25 mouse cellular contexts compared by ENCODE assay signal in genomic region chr14:48549703-48550102, GRCm38 (mm10).
DNase-seq lines count a peak whose midpoint lies in the region; ATAC-seq lines count a peak whose summit lies in the region.
"Had no signal": no experiment of that assay in that cellular context is flagged by ENCODE, and none has a peak within 500 bp of the region (broad histone marks: within the 10 kb centered on the region; RNA-seq: fewer than 3 reads in every experiment).

No protein-coding gene starts in this region.

- DNase-seq in liver, embryonic 11.5 days (ENCODE audit: low spot score): no peak
- peak; percentile 41 for DNase-seq in R1 (ENCODE audit: low read depth, low spot score)
- DNase-seq in fat pad, adult 2 months (ENCODE audit: extremely low read depth, low read depth, low spot score): peak; percentile 37
- DNase-seq in cerebellum, postnatal 14 days: no peak
- DNase-seq in left cerebral cortex, adult 8-10 months (ENCODE audit: low spot score in 2 of 2): no peak
- no peak for DNase-seq in hindbrain, embryonic 11.5 days (ENCODE audit: low spot score)
- DNase-seq: adrenal gland, adult 8-10 months; adrenal gland, postnatal 36 days; cerebellum, adult 11 months; cerebellum, adult 8-10 months; cerebellum, postnatal 10 days; gastrocnemius, postnatal 25 days; heart, adult 2 months; heart, postnatal 14 days; heart, postnatal 4 days had no signal

- no peak overlapping the region for H3K4me2 ChIP-seq in liver, embryonic 15.5 days
- no peak overlapping the region for H3K4me2 ChIP-seq in liver, embryonic 11.5 days
- H3K4me2 ChIP-seq in hindbrain, embryonic 11.5 days (replicated peaks; ENCODE audit: low read depth, low read length): no peak overlapping the region
- H3K4me2 ChIP-seq: forebrain, embryonic 12.5 days; forebrain, embryonic 15.5 days; heart, embryonic 13.5 days; hindbrain, embryonic 12.5 days; hindbrain, embryonic 15.5 days had no signal

- H3K9me3 ChIP-seq in liver, embryonic 15.5 days (replicated peaks): no peaks in the 10 kb centered on the region
- H3K9me3 ChIP-seq in liver, embryonic 11.5 days (ENCODE audit: control insufficient read depth, low read length): no peaks in the 10 kb centered on the region
- H3K9me3 ChIP-seq in hindbrain, embryonic 11.5 days (ENCODE audit: control insufficient read depth, low read length): no peaks in the 10 kb centered on the region
- H3K9me3 ChIP-seq: forebrain, embryonic 12.5 days; forebrain, embryonic 15.5 days; G1E; heart, embryonic 10.5 days; heart, embryonic 13.5 days; hindbrain, embryonic 12.5 days; hindbrain, embryonic 15.5 days had no signal

- H3K36me3 ChIP-seq in liver, embryonic 15.5 days (replicated peaks): no peaks in the 10 kb centered on the region
- no peaks in the 10 kb centered on the region for H3K36me3 ChIP-seq in liver, embryonic 11.5 days (ENCODE audit: control insufficient read depth, insufficient read depth, low read length)
- no peaks in the 10 kb centered on the region for H3K36me3 ChIP-seq in hindbrain, embryonic 11.5 days (ENCODE audit: control insufficient read depth, insufficient read depth, low read length)
- H3K36me3 ChIP-seq: forebrain, embryonic 12.5 days; forebrain, embryonic 15.5 days; G1E; heart, embryonic 10.5 days; heart, embryonic 13.5 days; hindbrain, embryonic 12.5 days; hindbrain, embryonic 15.5 days had no signal

- peaks cover 13% of the 10 kb centered on the region; the same call in 1 of the 2 replicates for H3K4me1 ChIP-seq in liver, embryonic 15.5 days (replicated peaks)
- no peaks in the 10 kb centered on the region; the same call in 1 of the 2 replicates for H3K4me1 ChIP-seq in liver, embryonic 11.5 days (replicated peaks; ENCODE audit: control insufficient read depth, insufficient read depth, low read length)
- H3K4me1 ChIP-seq in hindbrain, embryonic 11.5 days (replicated peaks; ENCODE audit: control insufficient read depth, insufficient read depth, low read length): no peaks in the 10 kb centered on the region
- H3K4me1 ChIP-seq: forebrain, embryonic 12.5 days; heart, embryonic 10.5 days; heart, embryonic 13.5 days; hindbrain, embryonic 12.5 days; hindbrain, embryonic 15.5 days had no signal

- 51% methylated on average over 7 of the region's 7 CpGs for WGBS in liver, embryonic 15.5 days (ENCODE audit: insufficient replicate concordance)
- 73% methylated on average over 7 of the region's 7 CpGs for WGBS in liver, embryonic 11.5 days
- 88% methylated on average over 7 of the region's 7 CpGs for WGBS in hindbrain, embryonic 11.5 days

- no peak for ATAC-seq in liver, embryonic 15.5 days (ENCODE audit: insufficient read depth)
- no peak for ATAC-seq in liver, embryonic 11.5 days (replicated peaks; ENCODE audit: low FRiP score)
- no peak for ATAC-seq in hindbrain, embryonic 11.5 days (ENCODE audit: low FRiP score)
- ATAC-seq: forebrain, embryonic 15.5 days; intestine, postnatal 0 days; Patski had no signal

- no peak overlapping the region for H3K4me3 ChIP-seq in liver, embryonic 15.5 days (replicated peaks)
- no peak overlapping the region for H3K4me3 ChIP-seq in liver, embryonic 11.5 days (ENCODE audit: low read depth, low read length)
- no peak overlapping the region for H3K4me3 ChIP-seq in hindbrain, embryonic 11.5 days (ENCODE audit: low read depth, low read length)
- H3K4me3 ChIP-seq: forebrain, embryonic 12.5 days; forebrain, embryonic 15.5 days; heart, adult 2 months; heart, embryonic 10.5 days; heart, embryonic 13.5 days; hindbrain, embryonic 12.5 days; hindbrain, embryonic 15.5 days had no signal

- no peaks in the 10 kb centered on the region for H3K27me3 ChIP-seq in liver, embryonic 15.5 days
- no peaks in the 10 kb centered on the region for H3K27me3 ChIP-seq in liver, embryonic 11.5 days (replicated peaks; ENCODE audit: control insufficient read depth, insufficient read depth, low read length)
- H3K27me3 ChIP-seq in hindbrain, embryonic 11.5 days (ENCODE audit: control insufficient read depth, insufficient read depth, low read length): no peaks in the 10 kb centered on the region
- H3K27me3 ChIP-seq: forebrain, embryonic 15.5 days; heart, embryonic 13.5 days; hindbrain, embryonic 12.5 days; hindbrain, embryonic 15.5 days had no signal

- no peak overlapping the region for H3K9ac ChIP-seq in liver, embryonic 15.5 days
- H3K9ac ChIP-seq in liver, embryonic 11.5 days (ENCODE audit: low read depth, low read length): no peak overlapping the region
- H3K9ac ChIP-seq in hindbrain, embryonic 11.5 days (ENCODE audit: low read depth, low read length): no peak overlapping the region
- H3K9ac ChIP-seq: forebrain, embryonic 12.5 days; forebrain, embryonic 15.5 days; heart, embryonic 13.5 days; hindbrain, embryonic 12.5 days; hindbrain, embryonic 15.5 days had no signal

- H3K27ac ChIP-seq in liver, embryonic 15.5 days (replicated peaks): peak overlapping the region; percentile 38; the same call in 1 of the 2 replicates
- H3K27ac ChIP-seq in liver, embryonic 11.5 days (ENCODE audit: low read depth, low read length): no peak overlapping the region
- H3K27ac ChIP-seq in hindbrain, embryonic 11.5 days (ENCODE audit: low read depth, low read length): no peak overlapping the region
- H3K27ac ChIP-seq: forebrain, embryonic 12.5 days; forebrain, embryonic 15.5 days; heart, adult 2 months; heart, embryonic 10.5 days; heart, embryonic 13.5 days; hindbrain, embryonic 12.5 days; hindbrain, embryonic 15.5 days had no signal

Comparison
In these comparisons a context has a peak if more than half of its experiments do, and no peak if none do; other contexts are left out.
1. DNase-seq: peak in R1 (single experiment) and fat pad, adult 2 months (single experiment); none in liver, embryonic 11.5 days (single experiment), cerebellum, postnatal 14 days (0 of 2), left cerebral cortex, adult 8-10 months (0 of 2) and hindbrain, embryonic 11.5 days (single experiment).